Mouse (Mus musculus) spleen, embryonic (tissue): Measurements from ENCODE around the gene Akr1b8.
"Not testable (repeated sequence)": the region's sequence is repeated elsewhere in the genome, so short reads cannot be mapped to it uniquely, and the experiment has no call there.

Experiments used
- CTCF ChIA-PET: fragments of 350-600 bp; sonication (Branson Sonifier 250); formaldehyde crosslinking; loops from one replicate; lab custom pipeline; 2022; lab: Charles Lee

Akr1b8 gene

DNA sequence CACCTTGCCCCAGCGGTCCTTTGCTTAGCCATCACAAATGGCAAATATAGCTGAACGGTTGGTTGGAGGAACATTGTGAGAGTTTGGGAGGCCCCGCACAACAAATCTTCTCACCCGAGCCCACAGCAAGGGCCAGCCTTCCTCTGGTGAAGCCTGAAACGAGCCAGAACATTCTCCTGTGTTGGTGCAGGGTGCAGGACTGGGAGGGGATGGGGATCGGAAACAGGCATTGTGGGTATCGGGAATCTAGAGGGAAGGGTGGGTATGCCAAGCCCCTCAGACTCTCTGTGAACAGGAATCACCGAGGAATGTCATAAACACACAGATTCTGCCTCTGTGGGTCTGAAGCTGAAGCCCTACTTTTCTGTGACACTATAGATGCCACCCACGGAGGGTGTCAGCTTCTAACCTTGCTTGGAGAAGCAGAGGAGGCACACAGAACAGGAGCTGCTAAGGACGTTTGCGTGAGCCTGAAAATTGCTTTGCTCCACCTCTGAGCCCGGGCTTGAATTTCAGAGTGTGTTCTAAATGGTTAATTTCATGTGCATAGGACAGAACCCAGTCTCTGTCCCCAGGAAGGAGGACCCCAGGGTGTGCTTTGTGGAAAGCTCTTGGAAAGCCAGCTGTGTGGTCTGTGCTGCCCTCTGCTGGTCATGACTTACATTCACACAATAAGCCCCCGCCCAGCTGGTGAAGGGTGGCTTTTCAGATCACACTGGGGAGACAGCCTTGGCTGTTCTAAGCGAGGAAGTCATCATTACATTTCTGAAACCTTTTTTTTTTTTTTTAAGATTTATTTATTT lies 7.6 kb upstream of the Akr1b8 start:
- CTCF ChIA-PET = interaction anchor here (0.5 to 1.7 kb wide), 5 partner anchors 9 to 90 kb away, joined by 4 to 7 read pairs (median 4); no protein-coding TSS in a partner anchor

DNA sequence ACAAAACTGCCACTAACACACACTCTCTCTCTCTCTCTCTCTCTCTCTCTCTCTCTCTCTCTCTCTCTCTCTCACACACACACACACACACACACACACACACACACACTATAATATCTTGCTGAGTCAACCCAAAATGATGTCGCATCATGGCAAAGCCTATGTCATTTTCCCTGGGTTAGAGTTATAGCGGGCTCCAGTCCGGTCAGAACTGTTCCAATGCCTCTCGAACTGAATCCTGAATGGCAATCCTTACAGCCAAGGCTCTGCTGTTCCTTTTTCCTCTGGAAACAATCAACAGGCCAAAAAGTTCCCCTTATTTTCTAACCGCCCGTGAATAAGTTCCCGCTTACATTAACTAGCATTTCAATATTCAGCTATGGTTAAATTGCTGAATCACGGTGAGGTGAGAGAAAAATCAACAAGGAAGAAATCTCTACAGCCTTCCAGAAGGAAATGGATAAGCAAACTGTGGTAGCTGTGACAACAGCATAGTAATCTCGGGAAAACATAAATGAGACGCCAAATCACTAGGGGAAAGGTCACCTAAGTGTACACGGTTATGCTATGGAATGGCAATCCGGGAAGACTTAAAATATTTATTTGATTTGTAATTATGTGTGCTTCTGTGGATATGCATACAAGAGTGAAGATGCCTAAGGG lies 3.8 kb upstream of the Akr1b8 start:
- CTCF ChIA-PET = no interaction called here

DNA sequence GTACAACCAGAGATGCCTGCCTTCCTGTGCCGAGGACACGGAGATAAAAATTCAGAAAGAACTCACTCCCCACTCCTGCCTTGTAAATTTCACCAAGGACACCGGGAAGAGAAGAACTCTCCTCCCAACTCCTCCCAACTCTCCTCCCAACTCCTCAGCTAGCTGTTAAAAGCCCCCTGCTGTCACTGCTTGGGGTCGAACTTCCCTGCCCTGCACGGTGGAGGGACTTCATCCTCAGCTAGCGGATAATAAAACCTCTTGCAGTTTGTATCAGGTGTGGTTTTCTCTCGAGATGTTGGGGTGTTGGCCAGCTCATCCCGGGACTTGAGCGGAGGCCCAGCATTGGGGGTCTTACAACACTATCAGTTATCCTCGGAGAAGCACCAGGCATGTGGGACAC lies 2.4 kb upstream of the Akr1b8 start:
- CTCF ChIA-PET = not testable (repeated sequence)

DNA sequence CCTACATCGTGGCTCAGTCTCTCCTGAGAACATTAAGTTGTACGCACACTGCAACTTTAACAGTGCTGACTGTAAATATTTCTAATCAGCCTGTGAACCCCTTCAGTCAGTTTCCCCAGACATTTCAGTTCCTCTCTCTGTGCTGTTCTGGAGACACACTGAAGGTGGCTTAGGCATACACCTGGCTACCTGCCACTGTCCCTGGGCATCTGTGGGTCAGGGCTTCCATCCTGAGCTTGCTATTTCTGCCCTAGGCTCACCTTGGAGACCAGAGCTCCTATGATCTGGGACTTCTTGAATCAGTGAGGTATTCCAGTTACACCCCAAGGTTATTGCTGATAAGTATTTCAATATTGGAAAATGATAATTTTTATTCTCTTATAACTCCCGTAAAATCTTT lies 1.5 kb upstream of the Akr1b8 start:
- CTCF ChIA-PET = no interaction called here

DNA sequence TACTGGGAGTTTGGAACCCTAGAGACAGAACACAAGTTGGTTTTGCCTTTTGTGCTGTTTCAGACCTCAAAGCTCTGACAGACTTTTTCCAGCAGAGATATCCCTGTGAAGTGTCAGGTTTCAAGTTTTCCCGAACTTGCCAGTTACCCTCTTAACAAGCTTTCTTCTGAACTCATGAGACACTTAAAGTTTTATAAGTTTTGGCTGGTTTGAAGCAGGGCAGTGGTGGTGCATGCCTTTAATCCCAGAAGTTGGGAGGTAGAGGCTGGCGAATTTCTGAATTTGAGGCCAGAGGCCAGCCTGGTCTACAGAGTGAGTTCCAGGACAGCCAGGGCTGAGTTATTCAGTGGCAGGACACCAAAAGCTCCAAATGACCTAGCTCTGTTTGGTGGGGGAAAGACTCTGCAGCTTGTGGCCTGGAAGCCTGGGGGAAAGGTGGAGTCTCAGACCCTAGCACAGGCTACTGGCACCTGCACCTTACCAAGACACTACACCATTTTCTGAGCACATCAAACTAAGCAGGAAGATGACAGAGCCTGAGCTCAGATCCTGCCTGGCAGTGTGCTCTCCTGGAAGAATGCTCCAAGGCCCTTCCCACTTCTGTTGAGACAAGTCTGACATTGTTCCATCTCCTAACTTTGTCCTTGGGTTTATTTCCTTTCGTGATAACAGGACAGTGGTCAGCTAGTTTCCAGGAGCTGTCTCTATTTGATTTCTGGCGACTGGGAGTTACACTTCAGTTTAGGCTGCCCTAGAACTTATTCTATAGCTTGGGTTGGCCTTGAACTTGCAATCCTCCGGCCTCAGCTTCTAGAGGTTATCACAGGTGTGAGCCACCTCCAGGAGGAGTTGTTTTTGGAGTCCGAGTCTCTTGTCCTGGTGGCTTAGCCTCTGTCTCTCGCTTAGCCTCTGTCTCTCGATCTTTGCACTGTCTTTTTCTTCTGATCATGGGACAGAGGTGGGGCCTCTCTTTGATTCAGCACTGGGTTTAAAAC lies 732 bp downstream of the Akr1b8 start:
- CTCF ChIA-PET = interaction anchor here (1.6 kb wide), 1 partner anchor 9 kb away, joined by 4 read pairs; no protein-coding TSS in a partner anchor

DNA sequence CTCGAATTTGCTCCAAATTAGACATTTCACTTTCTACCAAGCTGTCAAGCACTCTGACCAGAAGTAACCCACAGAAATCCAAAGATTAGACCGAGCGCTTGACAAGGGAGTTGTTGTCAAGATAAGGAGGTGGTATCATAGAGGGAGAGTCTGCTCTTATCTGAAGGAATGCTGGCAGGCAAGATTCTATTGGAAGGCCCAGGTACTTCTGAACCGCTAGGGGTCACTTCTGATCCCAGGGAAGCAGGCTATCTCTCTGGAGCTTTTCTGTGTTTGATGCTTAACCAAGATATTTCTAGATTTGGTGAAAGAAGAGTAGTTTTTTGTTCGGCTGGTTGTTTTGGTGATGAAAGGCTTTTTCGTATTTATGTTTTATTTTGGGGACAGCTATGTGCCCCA lies 1.4 kb downstream of the Akr1b8 start:
- CTCF ChIA-PET = interaction anchor here (1.6 kb wide), 1 partner anchor 9 kb away, joined by 4 read pairs; no protein-coding TSS in a partner anchor

DNA sequence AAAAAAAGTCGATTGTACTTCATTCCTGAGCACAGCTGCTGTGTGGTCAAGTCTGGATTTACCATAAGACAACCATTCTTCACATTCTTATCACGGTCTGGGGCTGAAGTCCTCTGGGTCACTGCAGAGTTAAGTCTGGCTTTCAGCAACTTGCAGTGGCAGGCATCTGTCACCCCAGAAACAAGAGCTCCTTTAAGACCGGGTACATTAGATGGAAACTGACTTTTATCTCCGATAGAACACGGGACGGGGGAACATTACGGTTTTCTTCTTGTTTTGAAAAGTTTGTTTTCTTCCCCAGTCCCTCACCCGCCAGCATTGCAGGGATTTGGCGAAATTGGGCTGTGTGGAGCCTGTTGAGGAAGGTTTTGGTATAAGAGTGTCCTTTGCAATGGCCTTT lies 1.9 kb downstream of the Akr1b8 start:
- CTCF ChIA-PET = interaction anchor here (1.6 kb wide), 1 partner anchor 10 kb away, joined by 4 read pairs; no protein-coding TSS in a partner anchor

DNA sequence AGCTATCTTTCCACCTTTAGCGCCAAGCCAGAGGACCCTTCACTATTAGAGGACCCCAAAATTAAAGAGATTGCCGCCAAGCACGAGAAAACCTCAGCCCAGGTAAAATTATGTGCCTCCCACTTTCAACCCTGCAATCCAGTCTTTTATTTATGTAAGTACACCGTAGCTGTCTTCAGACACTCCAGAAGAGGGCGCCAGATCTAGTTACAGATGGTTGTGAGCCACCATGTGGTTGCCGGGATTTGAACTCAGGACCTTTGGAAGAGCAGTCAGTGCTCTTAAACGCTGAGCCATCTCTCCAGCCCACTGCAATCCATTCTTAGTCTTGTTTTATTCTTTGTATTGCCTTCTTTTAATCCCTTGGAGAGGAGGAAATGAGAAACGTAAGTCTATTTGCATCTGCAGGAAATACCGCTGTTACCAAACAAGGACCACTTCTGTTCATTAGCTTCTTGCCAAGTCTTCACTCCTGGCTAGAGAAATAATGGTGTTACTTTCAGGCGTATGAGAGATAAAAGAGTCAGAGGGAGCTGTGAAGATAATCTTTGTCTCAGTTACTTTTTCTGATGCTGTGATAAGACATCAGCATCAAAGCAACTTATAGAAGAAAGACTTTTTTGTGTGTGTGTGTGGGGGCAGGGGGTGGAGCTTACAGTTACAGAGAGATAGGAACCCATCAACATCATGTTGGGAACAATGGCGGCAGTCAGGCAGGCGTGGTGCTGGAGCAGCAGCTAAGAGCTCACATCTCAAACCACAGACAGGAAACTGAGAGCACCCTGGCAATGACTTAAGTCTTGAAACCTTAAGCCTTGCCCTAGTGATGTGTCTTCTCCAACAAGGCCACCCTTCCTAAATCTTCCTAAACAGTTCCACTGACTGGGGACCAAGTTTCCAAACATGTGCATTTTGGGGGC lies 10.6 kb downstream of the Akr1b8 start:
- CTCF ChIA-PET = no interaction called here

DNA sequence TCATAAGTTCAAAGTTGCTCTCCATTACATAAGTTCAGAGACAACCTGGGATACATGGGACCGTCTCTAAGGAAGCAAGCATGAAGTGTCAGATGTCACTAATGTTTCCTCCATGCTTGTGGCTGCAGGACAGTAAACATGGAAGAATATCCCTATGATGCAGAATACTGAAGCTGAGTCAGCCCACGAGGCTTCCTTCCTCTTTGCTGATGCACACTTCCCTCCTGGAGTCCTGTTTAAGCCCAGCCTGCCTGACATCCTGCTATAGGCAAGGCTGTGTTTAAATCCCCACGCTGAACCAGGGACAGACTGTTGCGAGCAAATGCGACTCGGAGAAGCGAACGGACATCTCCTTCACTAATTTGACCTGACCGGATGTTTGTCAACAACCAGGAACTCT lies 14.1 kb downstream of the Akr1b8 start:
- CTCF ChIA-PET = no interaction called here

DNA sequence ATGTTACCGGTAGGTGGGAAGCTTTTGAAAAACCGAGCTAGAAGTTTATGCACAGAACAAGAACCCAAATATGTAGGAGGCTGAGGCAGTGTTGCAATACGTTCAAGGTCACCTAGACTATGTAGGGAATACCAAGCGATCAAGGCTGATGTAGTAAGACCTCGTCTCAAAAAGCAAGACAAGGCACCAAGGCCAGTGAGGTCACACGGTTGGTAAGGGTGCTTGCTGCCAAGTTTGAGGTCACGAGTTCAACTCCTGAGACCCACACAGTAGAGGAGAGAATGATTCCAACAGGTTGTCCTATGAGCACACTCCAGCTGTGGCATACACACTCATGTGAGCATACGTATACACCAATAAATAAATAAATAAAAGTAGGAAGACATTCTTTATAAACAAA lies 16.2 kb downstream of the Akr1b8 start:
- CTCF ChIA-PET = no interaction called here

DNA sequence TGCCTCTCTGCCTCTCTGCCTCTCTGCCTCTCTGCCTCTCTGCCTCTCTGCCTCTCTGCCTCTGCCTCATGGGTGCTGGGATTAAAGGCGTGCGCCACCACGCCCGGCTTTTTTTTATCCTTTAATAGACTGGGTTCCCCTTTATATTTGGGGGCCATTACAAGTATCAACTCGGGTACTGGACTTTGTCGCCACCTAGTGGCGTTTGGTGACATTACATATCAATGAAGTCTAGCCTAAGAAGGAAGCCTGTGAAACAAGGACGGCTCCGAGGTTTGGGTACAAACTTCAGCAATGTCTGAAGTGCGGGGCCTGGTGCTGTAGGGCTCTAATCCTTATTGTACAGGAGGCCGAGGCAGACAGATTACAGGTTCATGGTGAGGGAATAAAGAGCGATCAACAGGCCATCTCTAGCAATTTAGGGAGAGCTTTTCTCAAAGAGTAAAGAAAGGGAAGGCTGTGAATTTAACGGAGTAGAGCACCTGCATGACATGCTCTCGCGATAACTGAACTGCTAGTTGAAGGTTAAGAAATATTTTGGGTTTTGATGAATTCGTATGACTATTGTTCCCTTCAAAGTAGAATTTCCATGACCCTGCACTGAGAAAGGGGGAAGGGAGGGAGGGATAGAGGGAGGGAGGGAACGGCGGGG lies 17.9 kb downstream of the Akr1b8 start:
- CTCF ChIA-PET = interaction anchor here (0.6 kb wide), 1 partner anchor 594 kb away, joined by 7 read pairs; no protein-coding TSS in a partner anchor

DNA sequence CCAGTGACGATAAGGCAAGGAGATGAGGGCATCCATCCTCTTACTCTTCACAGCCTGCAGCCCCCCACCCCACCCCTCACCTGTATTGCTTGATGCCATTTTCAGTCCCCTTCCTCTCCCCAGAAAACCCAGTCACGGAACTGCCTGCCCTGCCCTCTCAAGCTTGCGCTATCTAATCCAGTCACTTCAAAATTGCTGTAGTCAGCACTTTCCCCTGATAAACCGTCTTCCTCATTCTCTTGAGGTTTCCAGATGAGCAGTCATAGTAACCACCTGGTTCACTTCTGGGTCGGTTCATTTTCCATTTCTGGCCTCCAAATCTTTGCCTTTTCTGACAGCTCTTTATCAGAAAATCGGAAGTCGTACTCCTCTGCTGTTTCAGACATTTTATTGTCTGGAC lies 19.9 kb downstream of the Akr1b8 start:
- CTCF ChIA-PET = no interaction called here

DNA sequence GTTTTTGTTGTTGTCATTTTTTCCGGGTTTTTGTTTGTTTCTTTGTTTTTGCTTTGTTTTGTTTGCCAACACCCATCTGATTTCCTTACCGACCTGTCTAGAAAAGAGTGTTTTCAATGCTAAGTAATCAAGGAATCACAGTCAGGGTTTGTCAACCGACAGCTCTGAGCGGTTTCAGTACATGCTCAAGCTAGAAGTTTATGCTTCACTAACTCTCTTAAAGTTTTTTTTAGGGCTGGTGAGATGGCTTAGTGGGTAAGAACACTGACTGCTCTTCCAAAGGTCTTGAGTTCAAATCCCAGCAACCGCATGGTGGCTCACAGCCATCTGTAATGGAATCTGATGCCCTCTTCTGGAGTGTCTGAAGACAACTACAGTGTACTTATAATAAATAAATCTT lies 22.0 kb downstream of the Akr1b8 start:
- CTCF ChIA-PET = not testable (repeated sequence)

DNA sequence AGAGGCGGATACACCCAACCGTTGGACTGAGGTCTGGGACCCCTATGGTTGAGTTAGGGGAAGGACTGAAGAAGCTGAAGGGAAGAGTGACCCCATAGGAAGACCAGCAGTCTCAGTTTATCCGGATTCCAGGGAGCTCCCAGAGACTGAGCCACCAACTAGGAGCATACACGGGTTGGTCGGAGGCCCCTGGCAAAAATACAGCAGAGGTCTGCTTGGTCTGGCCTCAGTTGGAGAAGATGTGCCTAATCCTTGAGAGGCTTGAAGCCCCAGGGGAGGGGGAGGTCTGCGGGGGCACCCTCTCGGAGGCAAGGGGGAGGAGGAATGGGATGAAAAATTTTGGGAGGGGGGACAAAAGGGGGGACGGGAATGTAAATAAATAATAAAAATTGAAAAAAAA lies 29.5 kb downstream of the Akr1b8 start:
- CTCF ChIA-PET = no interaction called here

DNA sequence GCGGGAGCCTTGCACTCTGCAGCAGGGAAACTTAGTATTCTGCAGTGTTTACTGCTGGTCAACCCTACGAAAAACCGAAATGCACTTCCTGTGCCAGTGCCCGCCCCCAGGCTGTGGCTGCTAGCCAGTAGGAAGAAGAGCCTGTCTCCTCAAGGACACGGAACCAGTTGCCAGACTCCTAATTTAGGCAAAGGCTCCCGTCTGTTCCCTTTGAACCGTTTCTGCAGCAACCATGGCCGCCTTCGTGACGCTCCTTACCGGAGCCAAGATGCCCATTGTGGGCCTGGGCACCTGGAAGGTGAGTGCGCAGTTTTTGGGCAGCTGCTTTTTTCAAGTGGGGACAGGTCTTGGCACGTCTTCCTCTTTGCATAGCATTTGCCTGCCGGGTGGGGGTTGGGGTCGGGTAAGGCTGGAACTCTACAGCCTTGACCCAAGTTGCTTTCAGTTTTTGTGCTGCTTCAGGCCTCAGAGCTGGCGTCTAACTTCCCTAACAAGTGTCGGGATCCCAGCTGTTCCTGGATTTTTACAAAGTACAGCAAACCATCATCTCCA lies 30.3 kb downstream of the Akr1b8 start, which contains the start of gene Akr1b10:
Gene Akr1b10 (plus strand): TSS at position 109 of the 552 bp plus-strand sequence.
- CTCF ChIA-PET = no interaction called here

DNA sequence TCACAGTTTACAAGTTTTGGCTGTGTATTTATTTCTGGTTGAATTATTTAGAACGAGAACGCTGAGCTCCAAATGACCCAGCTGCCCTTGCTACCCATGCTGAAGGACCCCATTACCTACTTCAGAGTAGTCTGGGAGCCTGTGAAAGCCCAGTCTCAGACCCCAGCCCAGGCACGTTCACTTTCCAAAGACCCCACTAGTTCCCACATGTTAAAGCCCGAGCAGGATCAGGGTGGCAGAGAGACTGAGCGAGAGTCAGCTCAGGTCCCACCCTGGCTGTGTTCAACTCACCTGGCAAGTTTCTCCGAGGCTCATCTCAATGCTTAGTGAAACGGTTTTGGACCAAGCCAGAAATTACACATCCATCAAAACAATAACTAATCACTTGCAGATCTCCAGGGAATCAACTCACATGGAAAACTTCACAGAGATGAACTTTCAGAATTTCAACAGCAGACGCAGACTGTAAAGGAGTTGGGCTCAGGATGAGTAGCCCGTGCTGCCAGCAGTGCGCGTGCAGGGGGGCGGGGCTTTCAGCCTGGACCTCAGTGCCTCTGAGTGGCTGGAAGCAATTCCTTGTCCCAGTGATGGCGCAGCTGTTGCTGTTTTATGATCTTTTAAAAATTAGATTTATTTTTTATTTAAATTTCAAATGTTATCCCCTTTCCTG lies 30.9 kb downstream of the Akr1b8 start:
- CTCF ChIA-PET = no interaction called here

DNA sequence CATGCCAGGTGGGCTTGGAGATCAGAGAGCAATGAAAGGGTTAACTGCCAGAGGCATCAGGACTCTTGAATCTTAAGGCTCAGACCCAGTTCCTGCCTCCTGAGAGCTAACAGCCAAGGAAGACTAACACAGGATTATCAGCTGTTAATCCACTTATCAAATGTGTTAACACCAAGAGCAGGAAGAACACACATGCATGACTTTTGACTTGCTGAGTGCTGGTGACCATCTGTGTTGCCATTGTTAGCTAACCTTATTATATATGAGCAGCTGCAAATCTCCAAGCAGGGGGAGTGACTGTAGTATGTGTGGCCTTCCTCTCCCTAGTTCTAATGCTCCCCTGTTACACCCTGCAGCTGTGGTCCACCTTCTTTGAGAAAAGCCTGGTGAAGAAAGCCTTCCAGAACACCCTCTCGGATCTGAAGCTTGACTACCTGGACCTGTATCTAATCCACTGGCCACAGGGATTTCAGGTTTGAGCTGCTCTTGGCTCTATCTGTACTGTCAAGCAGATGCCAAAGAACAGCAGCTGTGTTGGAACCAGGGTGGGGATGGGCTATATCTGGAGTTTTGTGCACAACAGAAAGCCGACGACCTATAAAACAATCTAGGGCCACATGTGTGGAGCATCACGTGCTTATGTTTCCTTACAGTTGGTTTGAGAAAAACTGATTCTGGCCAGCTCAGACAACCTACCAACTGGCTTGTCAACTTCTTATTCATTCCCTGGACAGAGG lies 34.7 kb downstream of the Akr1b8 start:
- CTCF ChIA-PET = interaction anchor here (0.5 kb wide), 1 partner anchor 992 kb away, joined by 6 read pairs; no protein-coding TSS in a partner anchor

DNA sequence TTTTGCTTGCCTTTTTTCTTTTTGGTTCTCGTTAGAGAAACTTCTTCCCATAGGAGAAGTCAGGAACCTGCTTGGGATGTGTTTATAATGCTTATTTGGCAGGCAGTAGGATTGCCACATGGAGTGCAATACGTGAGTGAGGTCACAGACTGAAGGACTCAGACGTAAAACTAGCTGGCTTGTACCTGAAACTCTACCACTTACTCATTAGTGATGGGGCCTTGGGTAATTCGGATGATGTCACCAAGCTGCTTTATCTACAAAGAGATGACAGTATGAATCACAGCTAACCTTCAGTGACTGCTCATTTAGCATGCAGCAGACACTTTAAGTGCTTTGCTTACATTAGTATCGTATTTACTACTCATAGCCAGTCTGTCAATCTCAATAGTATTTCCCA lies 42.0 kb downstream of the Akr1b8 start:
- CTCF ChIA-PET = no interaction called here
